Mouse (Mus musculus): ENCODE measurements around the gene Igsf21. TPM values are rescaled to one million over a fixed set of nuclear protein-coding genes. Genes with fewer than 3 reads are reported as not detected.

Igsf21 gene
- polyA plus RNA-seq, 1 experiment: 0.40 TPM

DNA sequence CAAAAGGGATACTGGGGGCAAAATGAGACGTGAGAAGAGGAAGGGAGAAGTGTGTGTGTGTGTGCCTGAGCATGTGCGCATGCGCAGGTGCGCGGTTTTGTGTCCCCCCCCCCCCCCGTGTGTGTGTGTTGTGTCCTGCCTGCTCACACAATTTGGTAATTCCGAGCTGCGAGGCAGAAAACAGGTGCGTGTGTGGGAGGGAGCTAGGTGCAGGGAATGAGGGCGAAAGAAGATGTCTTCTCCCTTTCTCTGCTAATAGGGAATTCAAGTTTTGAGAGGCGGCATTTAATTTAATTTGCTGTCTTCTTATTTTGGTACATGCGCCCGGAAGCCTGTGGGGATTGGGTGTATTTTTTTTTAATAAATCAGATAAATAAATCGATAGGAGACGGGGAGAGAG is 211.4 kb downstream of the Igsf21 start:
- Histone ChIP-seq H3K4me3 (ENCODE audit: low read depth, low read length) (0 out of 2 replicates have a peak overlapping the region, but pooled peaks have one; percentile 9), H3K27me3 (ENCODE audit: control insufficient read depth, insufficient read depth, low read length, poor library complexity, severe bottlenecking) (no peaks in the 10 kb centered on the region)

DNA sequence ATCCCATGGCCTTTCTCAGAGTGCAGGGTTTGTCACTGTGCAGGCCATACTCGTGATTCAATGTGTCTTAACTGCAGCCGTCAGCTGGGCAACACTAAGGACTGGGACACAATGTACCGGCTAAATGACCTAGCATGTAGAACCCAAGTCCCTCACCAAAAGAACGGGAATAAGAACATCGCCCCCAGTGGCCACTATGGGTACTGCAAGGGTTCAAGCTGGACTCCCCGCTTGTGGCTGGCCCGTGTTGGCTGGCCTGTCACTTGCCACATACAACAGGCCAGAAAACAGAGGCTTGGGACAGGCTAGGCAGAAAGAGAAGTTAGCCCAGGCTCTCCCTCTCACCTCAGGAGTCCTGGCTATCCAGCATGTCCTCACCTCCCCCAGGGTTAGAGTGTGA is 213.2 kb downstream of the Igsf21 start:
- Histone ChIP-seq H3K9me3 (replicated peaks; ENCODE audit: control insufficient read depth, insufficient read depth, low read length, poor library complexity, severe bottlenecking) (no peaks in the 10 kb centered on the region), H3K36me3 (ENCODE audit: control insufficient read depth, insufficient read depth, low read length, poor library complexity, severe bottlenecking) (no peaks in the 10 kb centered on the region), H3K27me3 (ENCODE audit: control insufficient read depth, insufficient read depth, low read length, poor library complexity, severe bottlenecking) (no peaks in the 10 kb centered on the region), H3K9ac (ENCODE audit: low read depth, poor library complexity, severe bottlenecking) (no peak overlapping the region), H3K27ac (ENCODE audit: insufficient read depth, low read length) (no peak overlapping the region), H3K4me1 (ENCODE audit: control insufficient read depth, insufficient read depth, low read length) (peaks cover 13% of the 10 kb centered on the region), H3K4me3 (ENCODE audit: low read depth, low read length) (no peak overlapping the region)
- peak; percentile 81 for TF ChIP-seq CTCF (IDR thresholded peaks at IDR 0.05; ENCODE audit: low read depth, low read length)
- TF ChIP-seq EP300 (IDR thresholded peaks at IDR 0.05; ENCODE audit: insufficient read depth, low read depth, low read length): no peak
- no peak for TF ChIP-seq POLR2A (IDR thresholded peaks at IDR 0.05; ENCODE audit: insufficient read depth, low read length)

More for the DNA sequence above, 211.4 kb downstream of the Igsf21 start:
- TF ChIP-seq POLR2A (IDR thresholded peaks at IDR 0.05; ENCODE audit: insufficient read depth, low read length): no peak
- no peak for TF ChIP-seq CTCF (IDR thresholded peaks at IDR 0.05; ENCODE audit: low read depth, low read length)
- TF ChIP-seq EP300 (IDR thresholded peaks at IDR 0.05; ENCODE audit: insufficient read depth, low read depth, low read length): no peak
- Histone ChIP-seq H3K9me3 (replicated peaks; ENCODE audit: control insufficient read depth, insufficient read depth, low read length, poor library complexity, severe bottlenecking) (no peaks in the 10 kb centered on the region), H3K4me1 (ENCODE audit: control insufficient read depth, insufficient read depth, low read length) (peaks cover 9% of the 10 kb centered on the region), H3K9ac (ENCODE audit: low read depth, poor library complexity, severe bottlenecking) (no peak overlapping the region), H3K36me3 (ENCODE audit: control insufficient read depth, insufficient read depth, low read length, poor library complexity, severe bottlenecking) (no peaks in the 10 kb centered on the region), H3K27ac (ENCODE audit: insufficient read depth, low read length) (no peak overlapping the region)

DNA sequence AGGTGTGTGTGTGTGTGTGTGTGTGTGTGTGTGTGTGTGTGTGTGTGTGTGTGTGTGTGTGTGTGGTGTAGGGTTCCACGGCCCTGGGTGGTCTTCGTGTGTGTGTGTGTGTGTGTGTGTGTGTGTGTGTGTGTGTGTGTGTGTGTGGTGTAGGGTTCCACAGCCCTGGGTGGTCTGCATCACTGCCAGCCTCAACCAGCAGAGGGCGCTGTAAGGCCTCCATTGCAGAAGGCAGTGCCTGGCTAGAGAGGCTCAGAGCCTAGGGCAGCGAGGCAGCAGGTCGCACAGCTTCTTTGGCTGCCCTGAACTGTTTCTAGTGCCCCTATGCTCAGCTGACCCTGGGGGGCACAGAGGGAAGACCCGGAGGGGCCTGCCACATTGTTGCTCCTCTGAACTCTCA is 216.2 kb downstream of the Igsf21 start:
- Histone ChIP-seq H3K9ac (ENCODE audit: low read depth, poor library complexity, severe bottlenecking) (no peak overlapping the region), H3K9me3 (replicated peaks; ENCODE audit: control insufficient read depth, insufficient read depth, low read length, poor library complexity, severe bottlenecking) (no peaks in the 10 kb centered on the region), H3K4me1 (ENCODE audit: control insufficient read depth, insufficient read depth, low read length) (peaks cover 10% of the 10 kb centered on the region), H3K4me3 (ENCODE audit: low read depth, low read length) (no peak overlapping the region), H3K27ac (ENCODE audit: insufficient read depth, low read length) (no peak overlapping the region), H3K27me3 (ENCODE audit: control insufficient read depth, insufficient read depth, low read length, poor library complexity, severe bottlenecking) (no peaks in the 10 kb centered on the region), H3K36me3 (ENCODE audit: control insufficient read depth, insufficient read depth, low read length, poor library complexity, severe bottlenecking) (no peaks in the 10 kb centered on the region)
- TF ChIP-seq POLR2A (IDR thresholded peaks at IDR 0.05; ENCODE audit: insufficient read depth, low read length) (no peak), EP300 (IDR thresholded peaks at IDR 0.05; ENCODE audit: insufficient read depth, low read depth, low read length) (peak; percentile 58), CTCF (IDR thresholded peaks at IDR 0.05; ENCODE audit: low read depth, low read length) (peak; percentile 90)

DNA sequence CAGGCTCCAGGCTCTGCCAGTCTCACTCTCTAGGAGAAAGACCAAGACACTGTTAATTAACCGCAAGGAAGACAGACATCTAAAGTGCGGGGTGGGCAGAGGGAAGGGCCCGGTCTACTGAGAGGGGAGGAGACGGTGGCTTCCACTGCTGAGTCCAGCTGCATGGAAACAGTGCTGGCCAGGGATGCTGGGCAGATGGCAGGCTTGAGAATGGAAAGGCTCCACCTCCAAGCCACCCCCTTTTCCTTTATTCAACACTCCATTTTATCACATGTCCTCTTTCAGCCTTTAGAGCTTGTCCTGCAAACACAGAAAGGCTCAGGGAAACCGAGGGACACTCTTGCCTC is 216.6 kb downstream of the Igsf21 start:
- no peaks in the 10 kb centered on the region for H3K9me3 ChIP-seq (replicated peaks; ENCODE audit: control insufficient read depth, insufficient read depth, low read length, poor library complexity, severe bottlenecking)
- no peak overlapping the region for H3K27ac ChIP-seq (ENCODE audit: insufficient read depth, low read length)
- H3K9ac ChIP-seq (ENCODE audit: low read depth, poor library complexity, severe bottlenecking): no peak overlapping the region
- no peaks in the 10 kb centered on the region for H3K27me3 ChIP-seq (ENCODE audit: control insufficient read depth, insufficient read depth, low read length, poor library complexity, severe bottlenecking)
- H3K4me1 ChIP-seq (ENCODE audit: control insufficient read depth, insufficient read depth, low read length): peaks cover 10% of the 10 kb centered on the region
- H3K36me3 ChIP-seq (ENCODE audit: control insufficient read depth, insufficient read depth, low read length, poor library complexity, severe bottlenecking): no peaks in the 10 kb centered on the region
- TF ChIP-seq EP300 (IDR thresholded peaks at IDR 0.05; ENCODE audit: insufficient read depth, low read depth, low read length): no peak
- TF ChIP-seq POLR2A (IDR thresholded peaks at IDR 0.05; ENCODE audit: insufficient read depth, low read length): no peak
- no peak for TF ChIP-seq CTCF (IDR thresholded peaks at IDR 0.05; ENCODE audit: low read depth, low read length)
- H3K4me3 ChIP-seq (ENCODE audit: low read depth, low read length): no peak overlapping the region

DNA sequence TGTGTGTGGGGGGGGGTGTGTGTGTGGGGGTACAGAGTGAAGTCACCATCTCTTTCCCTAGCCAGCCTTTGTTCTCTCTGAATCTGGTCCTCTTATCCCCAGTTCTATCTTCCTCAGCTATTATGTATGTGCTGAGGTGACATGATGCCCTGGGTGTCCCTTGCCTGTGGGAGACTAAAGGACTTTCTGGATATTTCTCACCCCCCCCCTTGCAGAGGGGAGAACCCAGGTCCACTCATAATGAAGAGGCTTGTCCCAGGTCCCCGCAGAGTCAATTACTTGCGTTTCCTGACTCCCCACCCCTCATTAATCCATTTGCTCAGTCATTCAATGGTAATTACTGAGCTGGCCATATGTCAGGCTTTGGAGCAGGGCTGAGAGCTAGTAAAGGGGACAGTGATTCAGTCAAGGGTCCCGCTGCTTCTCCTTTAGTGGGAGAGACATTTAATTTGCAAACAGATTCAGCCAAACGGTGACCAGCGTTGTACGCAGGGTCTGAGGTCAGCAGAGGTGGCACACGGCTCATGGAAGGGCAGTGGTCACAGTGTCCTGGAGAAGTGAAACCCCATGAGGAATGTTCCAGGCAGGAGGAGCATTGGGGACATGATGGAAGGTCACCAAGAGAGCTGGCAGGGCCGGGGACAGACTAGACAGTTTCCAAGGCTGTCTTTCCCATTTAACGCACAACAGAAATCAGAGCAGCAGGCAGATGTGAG is 217.1 kb downstream of the Igsf21 start:
- TF ChIP-seq POLR2A (IDR thresholded peaks at IDR 0.05; ENCODE audit: insufficient read depth, low read length) (no peak), EP300 (IDR thresholded peaks at IDR 0.05; ENCODE audit: insufficient read depth, low read depth, low read length) (no peak), CTCF (IDR thresholded peaks at IDR 0.05; ENCODE audit: low read depth, low read length) (no peak)
- H3K4me1 ChIP-seq (ENCODE audit: control insufficient read depth, insufficient read depth, low read length): peaks cover 10% of the 10 kb centered on the region
- H3K27me3 ChIP-seq (ENCODE audit: control insufficient read depth, insufficient read depth, low read length, poor library complexity, severe bottlenecking): no peaks in the 10 kb centered on the region
- no peaks in the 10 kb centered on the region for H3K9me3 ChIP-seq (replicated peaks; ENCODE audit: control insufficient read depth, insufficient read depth, low read length, poor library complexity, severe bottlenecking)
- no peak overlapping the region for H3K27ac ChIP-seq (ENCODE audit: insufficient read depth, low read length)
- no peak overlapping the region for H3K4me3 ChIP-seq (ENCODE audit: low read depth, low read length)
- no peaks in the 10 kb centered on the region for H3K36me3 ChIP-seq (ENCODE audit: control insufficient read depth, insufficient read depth, low read length, poor library complexity, severe bottlenecking)
- H3K9ac ChIP-seq (ENCODE audit: low read depth, poor library complexity, severe bottlenecking): no peak overlapping the region

DNA sequence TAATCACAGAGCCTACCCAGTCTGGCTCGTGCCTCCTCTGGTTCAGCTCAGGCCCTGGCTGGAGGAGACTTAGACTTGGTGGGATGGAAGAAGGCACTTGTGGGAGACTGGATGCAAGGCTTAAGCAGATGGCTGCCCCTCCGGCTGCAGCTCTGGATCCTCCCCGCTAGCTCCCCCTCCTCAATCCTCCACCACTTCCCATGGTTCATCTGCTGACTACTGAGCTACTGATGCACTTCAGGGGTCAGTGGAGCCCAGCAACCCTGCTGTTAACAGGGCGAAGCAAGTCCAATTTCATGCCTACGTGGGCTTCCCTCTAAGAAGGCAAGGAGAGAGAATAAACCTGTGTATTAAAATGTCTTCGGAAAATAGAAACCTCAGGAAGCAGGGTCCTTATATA is 222.8 kb downstream of the Igsf21 start:
- no peak overlapping the region for H3K4me3 ChIP-seq (ENCODE audit: low read depth, low read length)
- H3K4me1 ChIP-seq (ENCODE audit: control insufficient read depth, insufficient read depth, low read length): peaks cover 4% of the 10 kb centered on the region
- H3K27me3 ChIP-seq (ENCODE audit: control insufficient read depth, insufficient read depth, low read length, poor library complexity, severe bottlenecking): no peaks in the 10 kb centered on the region
- TF ChIP-seq CTCF (IDR thresholded peaks at IDR 0.05; ENCODE audit: low read depth, low read length) (no peak), POLR2A (IDR thresholded peaks at IDR 0.05; ENCODE audit: insufficient read depth, low read length) (no peak), EP300 (IDR thresholded peaks at IDR 0.05; ENCODE audit: insufficient read depth, low read depth, low read length) (no peak)
- no peak overlapping the region for H3K9ac ChIP-seq (ENCODE audit: low read depth, poor library complexity, severe bottlenecking)
- no peak overlapping the region for H3K27ac ChIP-seq (ENCODE audit: insufficient read depth, low read length)
- H3K36me3 ChIP-seq (ENCODE audit: control insufficient read depth, insufficient read depth, low read length, poor library complexity, severe bottlenecking): no peaks in the 10 kb centered on the region
- no peaks in the 10 kb centered on the region for H3K9me3 ChIP-seq (replicated peaks; ENCODE audit: control insufficient read depth, insufficient read depth, low read length, poor library complexity, severe bottlenecking)

Measured in ES-Bruce4 (cell line).